Mouse (Mus musculus) bone marrow, adult 2 months (tissue): Measurements from ENCODE around the gene Pstpip1.

Experiments used
- CTCF ChIP-seq: fragments of 200-500 bp; IDR thresholded peaks from 2 replicates; pipeline ENCODE4 v1.5.1; 2011; ENCODE audit warnings: low read length, control low read depth; ENCODE audit not compliant: control insufficient read depth, insufficient read depth
- POLR2A ChIP-seq: fragments of 200-500 bp; IDR thresholded peaks from 2 replicates; pipeline ENCODE4 v1.6.1; 2011; ENCODE audit warnings: low read depth, mild to moderate bottlenecking, control low read depth, low read length, borderline replicate concordance; ENCODE audit not compliant: control insufficient read depth

GRCm38 (mm10) chr9:56124561-56124960, 34.8 kb downstream of the Pstpip1 start:
- no peak for TF ChIP-seq CTCF
- TF ChIP-seq POLR2A, result no peak
